Mouse (Mus musculus) hindbrain, embryonic 13.5 days (tissue): ENCODE measurements around the gene Srsf7. TPM values are rescaled to one million over a fixed set of nuclear protein-coding genes. Genes with fewer than 3 reads are reported as not detected.
A peak's percentile ranks its signal among the peaks of the same experiment; 100 is the strongest.
"Not testable (repeated sequence)": the region's sequence is repeated elsewhere in the genome, so short reads cannot be mapped to it uniquely, and the experiment has no call there.

Source experiments
- ATAC-seq: fragments of 200-750 bp; cut with Nextera tagmentation; 2 replicates; pipeline ENCODE4 v1.8.0; 2017; ENCODE audit warnings: moderate TSS enrichment; ENCODE audit not compliant: low FRiP score
- H3K27ac ChIP-seq: fragments of 300-500 bp; sonication (generic); 2 replicates; pipeline ENCODE4 v1.5.1; 2015; ENCODE audit warnings: inconsistent platforms, mild to moderate bottlenecking, moderate library complexity
- H3K27me3 ChIP-seq: fragments of 300-500 bp; sonication (generic); 2 replicates; pipeline ENCODE4 v1.6.1; 2015; ENCODE audit warnings: mild to moderate bottlenecking, inconsistent platforms
- H3K36me3 ChIP-seq: fragments of 300-500 bp; sonication (generic); 2 replicates; pipeline ENCODE4 v1.6.1; 2015; ENCODE audit warnings: mild to moderate bottlenecking, inconsistent platforms
- H3K4me1 ChIP-seq: fragments of 300-500 bp; sonication (generic); replicated peaks from 2 replicates; pipeline ENCODE4 v1.6.1; 2015; ENCODE audit warnings: inconsistent platforms
- H3K4me2 ChIP-seq: fragments of 300-500 bp; sonication (generic); 2 replicates; pipeline ENCODE4 v1.6.1; 2015; ENCODE audit warnings: inconsistent platforms, mild to moderate bottlenecking, moderate library complexity
- H3K4me3 ChIP-seq: fragments of 300-500 bp; sonication (generic); 2 replicates; pipeline ENCODE4 v1.5.1; 2015; ENCODE audit warnings: mild to moderate bottlenecking, inconsistent platforms
- H3K9ac ChIP-seq: fragments of 300-500 bp; sonication (generic); 2 replicates; pipeline ENCODE4 v1.6.1; 2015; ENCODE audit warnings: mild to moderate bottlenecking, inconsistent platforms
- H3K9me3 ChIP-seq: fragments of 300-500 bp; sonication (generic); 2 replicates; pipeline ENCODE4 v1.6.1; 2016; ENCODE audit warnings: inconsistent platforms
- WGBS: fragments of 180-500 bp; shearing (Covaris S2); methylation state at CpG from one replicate; pipeline ENCODE4 v1.1.7; 2015; 5-methylcytosine and 5-hydroxymethylcytosine counted together
- polyA plus RNA-seq: library from polyadenylated mRNA; unstranded; fragments of >200 nt; fragmentation: Nextera tagmentation; extraction: Ambion mirVana; gene quantifications from 2 replicates; pipeline ENCODE4 v1.2.1, GENCODE M21; 2015

The Srsf7 gene
- polyA plus RNA-seq, 1 experiment from 2014 or later: 495 TPM

DNA sequence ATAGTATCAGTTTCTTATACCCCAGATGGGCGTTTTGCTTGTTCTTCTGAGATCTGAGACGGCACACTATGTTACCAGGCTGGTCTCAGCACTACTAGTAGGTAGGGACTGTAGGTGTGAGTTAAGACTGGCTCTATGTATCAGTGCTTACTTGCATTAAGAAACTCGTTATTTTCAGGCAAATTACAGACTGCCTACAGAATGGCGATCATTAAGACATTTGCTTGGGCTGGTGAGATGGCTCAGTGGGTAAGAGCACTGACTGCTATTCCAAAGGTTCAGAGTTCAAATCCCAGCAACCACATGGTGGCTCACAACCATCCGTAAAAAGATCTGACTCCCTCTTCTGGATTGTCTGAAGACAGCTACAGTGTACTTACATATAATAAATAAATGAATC lies 18.0 kb upstream of the Srsf7 start:
- not testable (repeated sequence) for H3K4me1 ChIP-seq, ATAC-seq, H3K9me3 ChIP-seq, H3K27me3 ChIP-seq, H3K36me3 ChIP-seq
- Histone ChIP-seq H3K9ac (peak overlapping the region; percentile 77), H3K4me3 (peak overlapping the region; percentile 60), H3K4me2 (peak overlapping the region; percentile 78), H3K27ac (peak overlapping the region; percentile 80; the same call in 1 of the 2 replicates)
- WGBS: 53% methylated on average over 5 of the region's 5 CpGs

- H3K9ac ChIP-seq: peak within 1 kb of the TSS; percentile 77
- peak; percentile 97 for ATAC-seq
- H3K4me3 ChIP-seq: peak within 1 kb of the TSS; percentile 60
- H3K27ac ChIP-seq: peak within 1 kb of the TSS; percentile 80
- peak within 1 kb of the TSS; percentile 78 for H3K4me2 ChIP-seq
- H3K4me1 ChIP-seq: peaks cover 9% of the 10 kb centered on the region
- H3K27me3 ChIP-seq: no peaks in the 10 kb centered on the region
- H3K36me3 ChIP-seq: no peaks in the 10 kb centered on the region
- no peaks in the 10 kb centered on the region for H3K9me3 ChIP-seq
- under 1% methylated on average over 33 of the region's 33 CpGs for WGBS
These were observed 17.4 kb upstream of the Srsf7 start, which contains the start of gene Gemin6 for GRCm38 (mm10) chr17:80224326-80225116. Gene Gemin6, plus strand, starts transcription at chr17:80224441.

DNA sequence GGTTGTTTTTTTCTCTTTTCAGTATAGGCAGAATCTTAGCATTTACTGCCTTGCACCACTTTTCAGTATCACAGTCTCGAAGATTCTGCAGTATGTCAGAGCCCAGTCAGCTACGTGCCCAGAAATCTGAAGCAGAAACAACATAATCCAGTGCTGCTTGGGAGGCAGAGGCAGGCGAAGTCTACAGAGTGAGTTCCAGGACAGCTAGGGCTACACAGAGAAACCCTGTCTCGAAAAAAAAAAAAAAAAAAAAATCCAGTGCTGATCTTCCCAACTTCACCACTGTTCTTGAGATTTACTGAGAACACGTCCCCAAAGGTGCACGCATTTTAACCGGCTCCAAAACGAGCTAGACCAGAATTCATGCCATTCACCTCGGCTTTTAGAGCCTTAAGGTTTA lies 16.7 kb upstream of the Srsf7 start:
- H3K27me3 ChIP-seq: no peaks in the 10 kb centered on the region
- 11% methylated on average over 9 of the region's 9 CpGs for WGBS
- H3K9me3 ChIP-seq: no peaks in the 10 kb centered on the region
- H3K4me2 ChIP-seq: peak overlapping the region; percentile 78
- no peaks in the 10 kb centered on the region for H3K36me3 ChIP-seq
- peak overlapping the region; percentile 60 for H3K4me3 ChIP-seq
- peak overlapping the region; percentile 79 for H3K27ac ChIP-seq
- H3K4me1 ChIP-seq: peaks cover 9% of the 10 kb centered on the region
- ATAC-seq: peak; percentile 65
- peak overlapping the region; percentile 77 for H3K9ac ChIP-seq

GRCm38 (mm10) chr17:80221890-80222628 lies 15.0 kb upstream of the Srsf7 start:
- Histone ChIP-seq H3K27me3 (no peaks in the 10 kb centered on the region), H3K9ac (no peak overlapping the region), H3K9me3 (no peaks in the 10 kb centered on the region), H3K27ac (no peak overlapping the region), H3K4me1 (peaks cover 9% of the 10 kb centered on the region), H3K36me3 (no peaks in the 10 kb centered on the region), H3K4me2 (no peak overlapping the region), H3K4me3 (no peak overlapping the region)
- no peak for ATAC-seq
- WGBS: 67% methylated on average over 3 of the region's 3 CpGs

GRCm38 (mm10) chr17:80221202-80221601 lies 14.1 kb upstream of the Srsf7 start:
- no peaks in the 10 kb centered on the region for H3K36me3 ChIP-seq
- H3K27me3 ChIP-seq: no peaks in the 10 kb centered on the region
- H3K4me2 ChIP-seq: no peak overlapping the region
- ATAC-seq: no peak
- no peak overlapping the region for H3K27ac ChIP-seq
- H3K4me3 ChIP-seq: no peak overlapping the region
- H3K9ac ChIP-seq: no peak overlapping the region
- 70% methylated on average over 9 of the region's 9 CpGs for WGBS
- H3K9me3 ChIP-seq: no peaks in the 10 kb centered on the region
- H3K4me1 ChIP-seq: peaks cover 9% of the 10 kb centered on the region

GRCm38 (mm10) chr17:80220131-80220530 lies 13.0 kb upstream of the Srsf7 start:
- no peaks in the 10 kb centered on the region for H3K27me3 ChIP-seq
- no peak for ATAC-seq

GRCm38 (mm10) chr17:80213998-80214397 lies 6.9 kb upstream of the Srsf7 start:
- not testable (repeated sequence) for H3K27ac ChIP-seq, H3K9ac ChIP-seq, H3K9me3 ChIP-seq, H3K4me3 ChIP-seq, H3K27me3 ChIP-seq, H3K36me3 ChIP-seq, H3K4me1 ChIP-seq, H3K4me2 ChIP-seq, ATAC-seq
- WGBS: 90% methylated on average over 4 of the region's 4 CpGs

More at GRCm38 (mm10) chr17:80220131-80220530, 13.0 kb upstream of the Srsf7 start:
- Histone ChIP-seq H3K4me1 (peaks cover 8% of the 10 kb centered on the region), H3K9me3 (no peaks in the 10 kb centered on the region), H3K27ac (no peak overlapping the region), H3K9ac (no peak overlapping the region), H3K4me2 (no peak overlapping the region), H3K36me3 (no peaks in the 10 kb centered on the region), H3K4me3 (no peak overlapping the region)
- 83% methylated on average over 2 of the region's 2 CpGs for WGBS

- Histone ChIP-seq H3K27ac (peak overlapping the region; percentile 100), H3K4me2 (peak overlapping the region; percentile 81), H3K9me3 (no peaks in the 10 kb centered on the region), H3K4me1 (peaks cover 19% of the 10 kb centered on the region), H3K9ac (peak overlapping the region; percentile 98), H3K36me3 (peaks cover 31% of the 10 kb centered on the region), H3K4me3 (peak overlapping the region; percentile 87), H3K27me3 (no peaks in the 10 kb centered on the region)
- WGBS: under 1% methylated on average over 36 of the region's 36 CpGs
- peak; percentile 64 for ATAC-seq
These were observed 821 bp downstream of the Srsf7 start for GRCm38 (mm10) chr17:80206301-80206670.

DNA sequence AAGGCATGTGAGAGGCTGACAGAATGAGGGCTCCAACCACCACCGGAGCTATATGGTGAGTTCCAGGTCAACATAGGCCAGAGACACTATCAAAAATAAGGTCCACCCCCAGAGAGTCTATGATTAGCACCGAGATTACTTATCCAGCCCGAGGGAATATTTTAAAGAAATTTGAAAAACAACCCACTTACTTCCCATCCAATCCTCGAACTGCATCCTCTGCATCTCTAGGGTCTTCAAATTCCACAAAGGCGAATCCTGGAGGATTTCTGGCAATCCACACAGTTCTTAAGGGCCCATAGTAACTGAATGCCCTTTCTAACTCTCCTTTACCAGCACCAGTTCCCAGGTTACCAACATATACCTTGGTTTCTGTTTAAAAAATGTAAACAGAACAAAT lies 1.4 kb downstream of the Srsf7 start:
- Histone ChIP-seq H3K36me3 (peaks cover 35% of the 10 kb centered on the region), H3K27ac (peak overlapping the region; percentile 100; the same call in 1 of the 2 replicates), H3K4me1 (peaks cover 19% of the 10 kb centered on the region), H3K27me3 (no peaks in the 10 kb centered on the region), H3K4me3 (peak overlapping the region; percentile 87), H3K9me3 (no peaks in the 10 kb centered on the region), H3K4me2 (peak overlapping the region; percentile 81), H3K9ac (peak overlapping the region; percentile 98)
- 35% methylated on average over 5 of the region's 5 CpGs for WGBS
- no peak for ATAC-seq

DNA sequence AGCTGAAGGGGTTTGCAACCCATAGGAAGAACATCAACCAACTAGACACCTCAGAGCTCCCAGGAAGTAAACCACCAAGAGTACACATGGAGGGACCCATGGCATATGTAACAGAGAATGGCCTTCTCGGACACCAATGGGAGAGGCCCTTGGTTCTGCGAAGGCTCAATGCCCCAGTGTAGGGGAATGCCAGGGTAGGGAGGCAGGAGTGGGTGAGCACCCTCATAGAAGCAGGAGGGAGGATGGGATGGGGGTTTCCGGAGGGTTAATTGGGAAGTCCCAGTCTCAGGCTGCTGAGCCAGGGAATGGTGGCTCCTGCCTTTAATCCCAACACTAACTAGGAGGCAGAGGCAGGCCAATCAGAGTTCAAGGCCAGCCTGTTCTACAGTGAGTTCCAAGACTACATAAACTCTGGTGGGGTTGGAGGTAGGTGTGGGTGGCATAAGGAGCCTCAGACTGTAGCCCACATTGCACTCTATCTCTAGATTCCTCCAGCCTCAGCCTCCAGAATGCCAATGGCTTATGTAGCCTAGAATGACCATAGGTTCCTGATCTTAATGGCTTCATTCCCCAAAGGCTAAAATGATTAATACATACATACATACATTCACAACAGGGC lies 7.8 kb downstream of the Srsf7 start:
- Histone ChIP-seq H3K4me2 (no peak overlapping the region), H3K36me3 (peaks cover 70% of the 10 kb centered on the region), H3K27me3 (no peaks in the 10 kb centered on the region), H3K9me3 (no peaks in the 10 kb centered on the region), H3K4me1 (peaks cover 6% of the 10 kb centered on the region), H3K4me3 (no peak overlapping the region), H3K27ac (no peak overlapping the region), H3K9ac (no peak overlapping the region)
- 89% methylated on average over 3 of the region's 3 CpGs for WGBS
- ATAC-seq: peak; percentile 63; the same call in 1 of the 2 replicates

GRCm38 (mm10) chr17:80193075-80193474 lies 14.0 kb downstream of the Srsf7 start:
- H3K36me3 ChIP-seq: peaks cover 27% of the 10 kb centered on the region
- H3K9ac ChIP-seq: no peak overlapping the region
- no peaks in the 10 kb centered on the region for H3K4me1 ChIP-seq
- H3K27ac ChIP-seq: no peak overlapping the region
- WGBS: 72% methylated on average over 5 of the region's 5 CpGs
- H3K4me2 ChIP-seq: no peak overlapping the region
- no peak overlapping the region for H3K4me3 ChIP-seq
- H3K9me3 ChIP-seq: no peaks in the 10 kb centered on the region
- H3K27me3 ChIP-seq: no peaks in the 10 kb centered on the region
- no peak for ATAC-seq

DNA sequence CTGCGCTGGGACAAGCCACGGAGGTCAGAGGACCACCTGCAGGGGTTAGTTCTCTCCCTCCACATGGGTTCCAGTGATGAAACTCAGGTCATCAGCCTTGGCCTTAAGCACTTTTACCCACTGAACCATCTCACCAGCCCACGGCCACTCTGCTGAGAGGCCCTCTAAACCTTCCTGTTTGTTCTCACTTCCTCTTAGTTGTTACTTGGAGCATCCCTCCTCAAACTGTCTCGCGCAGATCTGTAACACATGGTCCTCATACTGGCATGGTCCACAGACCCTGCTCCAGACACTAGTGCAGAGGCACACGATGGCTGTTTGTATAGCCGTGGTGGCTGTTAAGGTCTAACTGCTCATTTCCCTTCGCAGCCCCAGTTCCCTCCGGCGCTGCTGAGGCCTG lies 23.5 kb downstream of the Srsf7 start:
- Histone ChIP-seq H3K9me3 (no peaks in the 10 kb centered on the region; the same call in 1 of the 2 replicates), H3K9ac (no peak overlapping the region), H3K36me3 (no peaks in the 10 kb centered on the region), H3K4me1 (no peaks in the 10 kb centered on the region), H3K4me2 (no peak overlapping the region), H3K27ac (no peak overlapping the region), H3K27me3 (no peaks in the 10 kb centered on the region), H3K4me3 (no peak overlapping the region)
- 85% methylated on average over 10 of the region's 10 CpGs for WGBS
- no peak for ATAC-seq
